Mouse (Mus musculus) adrenal gland, postnatal 25 days (tissue): ENCODE measurements at regions not wholly inside any gene's neighbourhood (a gene's known extent, or its start where the extent isn't known, plus 50 kb on each side); places are given as distances from the start of the nearest gene placed in this dataset.
A peak's percentile ranks its signal among the peaks of the same experiment; 100 is the strongest.

Source experiments
- DNase-seq: peaks from one replicate; pipeline ENCODE4 v3.0.0; 2021; ENCODE audit warnings: mixed read lengths

DNA sequence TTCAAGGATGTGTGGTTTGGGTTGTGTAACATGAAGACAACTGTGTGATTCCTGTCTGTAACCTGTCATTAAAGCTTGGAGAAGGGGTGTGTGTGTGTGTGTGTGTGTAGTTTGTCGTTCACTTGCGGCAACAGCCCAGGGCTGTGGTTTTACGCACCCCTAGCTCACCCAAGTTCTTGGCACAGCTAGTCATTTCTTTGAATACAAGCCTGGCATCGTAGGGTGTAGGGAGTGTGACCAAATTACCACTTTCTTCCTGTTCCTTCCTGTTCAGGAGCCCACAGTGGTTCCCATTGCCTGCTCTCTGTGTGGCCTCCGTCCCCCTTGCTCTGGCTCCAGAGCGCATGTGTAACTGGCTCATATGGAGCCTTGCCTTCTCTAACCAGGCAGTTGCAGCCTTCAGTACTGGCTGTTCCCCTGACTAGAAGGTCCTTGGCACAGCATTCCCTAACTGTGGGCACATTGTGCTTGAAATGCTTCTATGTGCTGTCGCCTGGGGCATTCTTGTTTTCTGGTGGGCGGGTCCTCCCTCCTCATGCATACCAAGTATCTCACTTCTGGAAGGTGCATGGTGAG is 167.4 kb upstream of the Ubr2 start:
- no peak for DNase-seq

DNA sequence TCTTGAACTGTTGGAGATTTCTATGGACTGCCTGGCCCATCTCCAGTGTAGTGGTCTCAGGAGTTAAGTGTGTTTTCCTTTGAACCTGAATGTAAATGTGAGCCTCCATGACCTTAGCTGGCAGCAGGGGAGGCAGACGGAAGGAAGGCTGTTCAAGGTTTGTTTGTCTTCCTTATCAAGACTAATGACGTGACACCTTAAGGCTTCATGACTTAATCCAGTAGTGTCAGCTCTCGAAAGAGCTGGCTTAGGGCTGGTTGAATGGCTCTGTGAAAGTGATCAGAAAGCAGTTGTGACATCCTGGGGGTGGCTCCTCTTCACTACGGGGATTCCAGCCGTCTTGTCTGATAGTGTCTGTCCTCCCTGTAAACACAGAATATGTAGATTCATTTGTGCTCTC is 166.0 kb upstream of the Ubr2 start:
- no peak for DNase-seq

DNA sequence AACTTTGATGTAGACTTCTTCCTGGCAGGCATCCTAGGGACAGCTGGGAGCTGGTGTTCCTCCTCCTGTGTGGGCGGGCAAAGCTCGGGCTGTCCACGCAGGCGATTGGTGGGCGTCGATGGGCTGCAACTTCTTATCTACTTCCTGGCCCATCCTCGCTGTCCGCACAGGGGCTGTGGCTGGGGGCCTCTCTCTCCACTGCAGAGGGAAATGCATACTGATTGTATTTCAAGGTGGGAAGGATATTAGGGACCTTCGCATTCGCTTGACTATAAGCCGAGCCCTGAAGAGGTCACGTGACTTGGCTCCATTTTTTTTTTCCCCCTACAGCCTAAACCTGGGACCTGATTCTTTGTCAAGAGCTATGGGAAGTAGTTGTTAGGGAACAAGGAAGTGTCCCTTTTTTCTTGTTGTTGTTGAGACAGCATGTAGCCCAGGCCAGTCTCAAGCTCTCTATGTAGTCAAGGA is 164.4 kb upstream of the Ubr2 start:
- DNase-seq: peak; percentile 84

DNA sequence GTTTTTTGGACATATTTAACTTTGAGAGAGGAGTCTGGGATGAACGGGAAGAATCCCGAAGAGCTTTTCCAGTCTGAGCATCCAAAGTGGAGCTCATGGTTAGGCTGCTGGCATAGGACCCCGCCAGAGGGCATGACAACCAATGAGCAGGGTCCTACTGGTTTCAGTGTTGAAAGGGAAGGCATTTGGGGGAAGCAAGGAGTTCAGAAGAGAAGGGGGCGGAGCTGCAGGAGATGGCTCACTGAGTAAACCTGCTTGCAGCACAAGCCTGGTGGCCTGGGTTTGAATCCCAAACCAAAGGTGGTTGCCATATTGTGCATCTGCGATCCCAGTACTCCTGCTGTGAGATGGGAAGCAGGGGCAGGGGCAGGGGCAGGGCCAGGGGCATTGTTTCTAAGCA is 161.4 kb upstream of the Ubr2 start:
- DNase-seq: no peak

DNA sequence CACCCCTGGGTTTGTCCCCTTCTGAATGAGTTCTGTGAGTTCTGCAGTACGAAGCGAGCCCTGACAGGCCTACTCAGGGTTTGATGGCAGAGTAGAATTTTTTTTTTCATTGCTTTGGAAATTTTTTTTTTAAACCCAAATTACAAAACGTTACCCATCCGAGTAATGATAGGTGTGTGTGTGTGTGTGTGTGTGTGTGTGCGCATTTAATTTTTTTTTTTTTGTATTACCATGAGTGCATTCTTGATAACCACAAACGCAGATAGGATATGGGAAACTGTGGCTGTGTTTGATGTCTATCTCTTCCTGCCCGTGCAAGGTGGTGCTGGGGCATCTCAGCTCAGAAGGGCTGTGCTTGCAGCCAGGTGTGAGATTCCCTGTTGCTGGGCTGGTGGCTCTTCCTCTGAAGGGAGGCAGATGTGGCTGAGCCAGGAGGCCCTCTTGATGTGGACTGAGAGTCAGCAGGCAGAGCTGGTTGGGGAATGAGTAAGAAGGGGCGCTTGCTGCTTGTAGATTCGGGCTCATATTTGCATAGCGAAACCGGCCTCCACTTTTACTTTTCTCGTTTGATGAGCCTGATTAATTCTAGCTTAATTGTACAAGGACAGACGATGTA is 160.7 kb upstream of the Ubr2 start:
- no peak for DNase-seq

DNA sequence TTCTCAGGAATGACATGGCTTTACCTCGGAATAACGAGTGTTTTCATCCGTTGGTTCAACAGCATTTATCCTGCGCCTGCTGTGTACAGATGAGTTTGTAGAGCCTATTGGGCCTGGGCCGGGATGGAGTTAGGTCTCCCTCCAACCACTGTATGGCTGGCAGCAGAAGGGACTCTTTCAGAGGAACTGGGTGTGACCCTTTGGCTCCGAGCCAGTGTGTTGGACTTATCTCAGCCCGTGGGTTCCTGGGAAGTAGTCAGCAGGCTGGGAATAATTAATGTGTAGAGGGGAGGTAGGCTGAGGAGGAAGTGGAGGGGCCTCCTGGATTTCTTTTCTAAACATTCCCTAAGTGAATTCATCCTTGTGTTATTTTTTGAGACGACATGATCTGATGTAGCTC is 157.7 kb upstream of the Ubr2 start:
- peak; percentile 41 for DNase-seq

DNA sequence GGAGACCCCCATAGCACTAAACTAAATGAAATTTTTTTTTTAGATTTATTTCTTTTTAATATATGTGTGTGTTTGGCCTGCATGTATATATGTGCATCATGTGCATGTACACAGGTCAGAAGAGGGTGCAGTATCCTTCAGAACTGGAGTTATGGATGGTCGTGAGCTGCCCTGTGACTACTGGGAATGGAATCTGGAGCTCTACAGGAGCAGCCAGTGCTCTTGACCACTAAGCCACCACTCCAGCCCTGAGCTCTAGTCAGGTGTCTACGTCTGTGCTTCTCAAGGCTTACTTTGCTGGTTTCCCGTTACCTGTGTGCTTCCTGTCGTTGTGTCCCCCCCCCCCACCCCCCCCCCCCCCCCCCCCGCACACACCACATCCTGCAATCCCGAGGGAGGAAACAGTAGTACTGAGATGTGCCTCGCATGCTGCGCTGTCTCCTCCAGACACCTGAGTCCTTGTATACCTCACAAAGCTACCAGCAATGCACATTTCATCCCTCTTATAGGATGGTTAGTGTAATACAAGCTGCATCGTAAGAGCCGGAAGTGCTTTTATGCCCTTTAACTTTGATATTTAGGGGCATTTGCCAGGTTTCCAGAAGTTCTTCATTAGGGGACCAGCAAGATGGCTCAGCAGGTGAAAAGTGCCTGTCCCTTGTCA is 153.5 kb upstream of the Ubr2 start:
- no peak for DNase-seq

DNA sequence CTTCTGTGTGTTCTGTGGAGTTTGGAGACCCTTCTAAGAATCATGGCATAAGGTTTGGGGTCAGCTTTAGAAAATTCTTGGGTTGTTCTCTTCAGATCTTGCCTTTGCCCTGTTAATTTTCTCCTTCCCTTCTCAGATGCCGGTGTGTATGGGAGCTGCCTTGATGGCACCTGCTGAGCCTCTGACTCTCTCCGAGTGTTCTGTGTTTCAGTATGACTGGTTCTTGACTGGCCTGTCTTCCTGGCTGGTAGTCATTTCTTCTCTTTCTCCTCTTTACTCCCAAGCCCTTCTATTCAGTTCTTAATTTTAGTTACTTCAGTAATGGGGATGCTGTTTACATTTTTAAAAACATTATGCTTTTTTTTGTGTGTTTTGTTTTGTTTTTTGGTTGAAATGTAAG is 152.1 kb upstream of the Ubr2 start:
- no peak for DNase-seq

DNA sequence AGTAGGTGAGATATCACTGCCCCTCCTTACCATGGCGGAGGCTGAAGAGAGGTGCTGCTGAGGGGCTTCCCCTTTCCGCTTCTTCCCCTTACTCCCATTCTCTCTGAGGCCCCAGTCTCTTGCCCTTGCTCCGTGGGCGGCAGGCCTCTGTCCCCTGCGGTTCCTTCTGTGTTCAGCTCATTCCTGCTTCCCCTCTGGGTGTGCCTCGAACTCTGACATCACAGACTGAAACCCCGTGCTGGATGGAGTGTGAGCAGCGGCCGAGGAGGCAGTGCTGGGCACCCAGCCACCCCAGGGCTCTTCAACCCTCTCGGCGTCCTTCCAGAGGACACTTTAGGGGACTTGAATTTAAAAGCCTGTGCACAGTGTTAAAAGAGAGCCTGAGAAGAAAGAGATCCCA is 145.9 kb upstream of the Ubr2 start:
- no peak for DNase-seq

DNA sequence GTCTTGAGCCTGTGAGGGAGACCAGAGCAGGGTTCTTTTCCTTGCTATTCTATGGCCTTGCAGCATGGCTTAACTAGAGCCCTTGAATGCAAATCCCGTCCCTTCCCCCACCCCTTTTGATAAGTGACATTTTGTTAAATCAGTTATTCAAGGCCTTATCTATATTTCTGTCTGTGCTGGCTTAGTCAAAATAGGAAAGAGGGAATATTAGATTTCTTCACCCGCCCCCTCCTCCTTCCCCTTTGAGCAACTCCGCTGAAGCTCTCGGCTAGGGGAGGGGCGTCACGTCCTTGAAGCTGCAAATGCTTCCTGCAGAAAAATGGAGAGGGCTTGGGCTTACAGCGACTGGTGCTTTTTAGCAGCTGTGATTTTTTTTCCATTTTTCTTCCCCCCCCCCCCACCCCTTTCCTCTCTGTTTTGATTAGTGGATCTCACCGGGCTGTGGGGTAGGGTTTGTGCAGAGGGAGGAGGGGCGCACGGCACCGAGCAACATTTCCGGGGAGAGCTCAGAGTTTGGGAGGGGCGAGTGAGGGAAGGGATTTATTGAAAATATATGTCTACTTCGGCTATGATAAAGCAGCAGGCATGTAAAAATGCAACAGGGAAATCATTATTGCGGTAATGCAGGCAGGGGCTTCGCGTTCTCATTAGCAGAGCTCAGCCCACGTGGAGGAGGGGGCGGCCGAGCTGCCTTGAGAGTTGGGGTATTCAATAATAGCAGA is 141.4 kb upstream of the Ubr2 start:
- DNase-seq: peak; percentile 59

DNA sequence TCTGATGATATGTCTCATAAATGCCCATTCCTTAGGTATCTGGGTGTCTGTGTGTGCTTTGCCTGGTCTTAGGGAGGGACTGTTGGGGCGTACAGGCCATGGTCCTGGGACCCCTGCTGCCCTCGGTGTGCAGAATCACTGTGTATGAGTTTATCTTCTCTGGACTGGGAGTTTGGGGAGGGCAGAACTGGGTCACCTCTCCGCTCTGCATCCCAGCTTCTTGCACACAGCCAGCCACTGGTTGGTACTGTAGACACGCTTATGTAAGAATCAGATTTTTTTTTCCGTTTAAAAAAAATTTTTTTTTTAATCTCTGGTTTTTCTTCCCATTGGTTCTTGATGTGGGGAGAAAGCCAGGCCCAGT is 140.8 kb upstream of the Ubr2 start:
- DNase-seq: no peak

DNA sequence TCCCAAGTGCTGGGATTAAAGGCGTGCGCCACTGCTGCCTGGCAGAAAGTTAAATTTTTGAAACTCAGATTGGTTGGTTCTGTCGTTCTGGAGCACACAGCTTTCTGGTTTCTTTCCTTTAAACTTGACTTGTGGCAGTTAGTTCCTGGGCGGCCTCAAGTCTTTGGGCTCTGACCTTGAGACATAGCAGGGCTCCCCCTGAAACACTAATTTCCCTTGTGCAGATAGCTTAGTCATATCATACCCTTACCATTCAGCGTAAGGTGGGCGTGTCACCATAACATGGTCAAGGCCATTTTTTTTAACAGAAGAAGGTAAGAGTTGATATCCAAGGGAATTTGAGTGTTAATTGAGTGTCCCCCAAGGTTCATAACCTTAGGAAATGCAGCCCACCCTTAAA is 140.3 kb upstream of the Ubr2 start:
- DNase-seq: no peak

DNA sequence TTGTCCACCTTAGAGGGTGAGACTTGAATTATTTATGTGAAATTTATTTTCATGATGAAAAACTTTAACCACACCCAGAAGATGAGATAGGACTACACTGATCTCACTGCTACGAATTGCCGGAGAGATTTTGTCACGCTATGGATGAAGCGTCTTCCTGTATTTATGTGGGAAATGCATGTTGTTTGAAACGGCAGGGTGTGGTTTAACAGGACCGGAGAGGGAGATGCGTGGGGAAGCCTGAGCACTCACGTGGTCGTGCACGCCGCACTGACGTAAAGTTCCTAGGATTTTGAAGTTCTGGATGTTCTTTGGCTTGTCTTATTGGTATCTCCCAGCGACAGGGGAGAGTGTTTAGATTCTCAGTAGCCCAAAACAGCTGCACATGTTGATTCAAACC is 139.3 kb upstream of the Ubr2 start:
- DNase-seq: no peak

DNA sequence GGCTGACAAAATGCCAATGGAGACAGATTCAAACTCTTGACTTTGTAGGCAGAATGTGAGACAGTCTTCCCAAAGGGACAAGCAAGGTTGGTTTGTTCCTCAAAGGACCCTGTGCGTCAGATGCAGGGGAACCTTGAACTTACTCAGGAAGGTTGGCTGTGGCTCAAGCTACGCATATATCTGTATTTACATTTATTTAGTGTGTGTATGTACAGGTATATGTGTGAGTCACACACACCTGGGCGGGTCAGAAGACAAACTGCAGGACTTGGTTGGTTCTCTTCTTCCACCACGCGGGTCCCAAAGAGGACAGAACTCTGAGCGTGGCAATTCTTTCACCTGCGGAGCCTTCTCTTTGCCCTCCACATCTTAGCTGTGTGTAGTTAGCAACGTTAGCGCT is 138.8 kb upstream of the Ubr2 start:
- DNase-seq: no peak

DNA sequence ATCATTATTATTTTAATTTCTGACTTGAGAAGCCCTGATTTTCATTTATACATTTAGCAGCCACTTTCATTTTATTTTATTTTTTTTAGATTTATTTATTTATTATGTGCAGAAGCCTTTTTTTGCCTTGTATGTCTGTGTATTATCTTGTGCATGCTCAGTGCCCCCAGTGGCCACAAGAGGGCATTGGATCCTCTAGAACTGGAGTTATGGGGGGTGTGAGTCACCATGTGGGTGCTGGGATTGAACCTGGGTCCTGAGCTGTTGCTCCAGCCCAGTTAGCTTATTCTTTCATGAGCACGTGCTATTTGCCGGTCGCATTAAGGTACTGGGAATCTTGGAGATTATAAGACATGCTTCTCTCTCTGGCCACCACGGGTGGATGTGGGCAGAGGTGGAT is 136.3 kb upstream of the Ubr2 start:
- no peak for DNase-seq

DNA sequence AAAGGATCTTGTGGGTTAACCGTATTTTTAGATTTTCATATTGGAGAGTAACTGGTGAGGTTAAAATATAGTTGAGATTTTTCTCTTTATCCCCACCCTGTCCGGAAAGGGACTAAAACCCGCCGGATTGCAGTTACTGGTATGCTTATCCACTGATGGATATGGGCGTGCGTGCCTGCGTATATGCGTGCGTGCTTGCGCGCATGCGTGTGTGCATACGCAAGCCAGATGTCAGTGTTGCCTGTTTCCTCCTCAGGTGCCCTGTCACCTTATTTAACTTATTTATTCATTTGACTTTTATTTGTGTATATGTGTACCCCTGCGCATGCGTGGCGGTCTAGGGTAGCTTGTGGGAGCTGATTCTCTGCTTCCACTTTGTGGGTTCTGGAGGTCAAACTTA is 135.2 kb upstream of the Ubr2 start:
- no peak for DNase-seq

DNA sequence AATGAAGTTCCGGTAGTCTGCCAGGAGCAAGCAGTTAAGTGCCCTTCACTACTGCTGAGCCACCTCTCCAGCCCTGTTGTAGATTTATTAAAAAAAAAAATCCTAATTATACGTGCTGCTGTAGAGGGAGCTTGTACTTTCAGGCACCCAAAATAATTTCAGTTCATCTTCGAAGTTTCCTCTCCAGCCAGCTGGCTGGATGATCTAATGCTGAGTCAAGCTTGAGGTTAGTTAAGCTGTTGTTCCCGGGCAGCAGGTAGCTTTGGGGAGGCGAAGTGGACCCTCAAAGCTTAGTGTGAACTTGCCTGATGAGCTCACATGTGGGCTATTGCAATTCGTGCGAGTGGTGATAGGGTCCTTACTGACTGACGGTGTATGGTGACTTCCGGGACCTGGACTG is 134.6 kb upstream of the Ubr2 start:
- DNase-seq: no peak

DNA sequence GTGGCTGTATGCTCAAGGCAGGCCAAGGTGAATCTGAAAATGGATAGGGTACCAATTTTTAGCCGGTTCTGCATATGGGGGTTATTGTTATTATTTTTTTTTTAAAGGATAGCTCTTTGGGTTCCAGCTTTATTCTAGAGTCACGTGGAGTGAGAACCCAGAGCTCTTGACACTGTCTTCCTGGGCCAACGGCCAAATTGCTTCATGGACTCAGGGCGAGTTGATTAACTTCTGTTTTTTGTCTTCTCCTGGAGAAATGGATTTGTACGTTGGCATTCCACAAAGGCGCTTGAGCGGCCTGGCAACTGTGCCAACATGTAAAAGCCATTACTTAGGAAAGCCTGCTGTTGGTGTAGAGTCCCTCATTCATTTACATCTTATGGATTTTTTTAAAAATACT is 134.1 kb upstream of the Ubr2 start:
- DNase-seq: peak; percentile 54

DNA sequence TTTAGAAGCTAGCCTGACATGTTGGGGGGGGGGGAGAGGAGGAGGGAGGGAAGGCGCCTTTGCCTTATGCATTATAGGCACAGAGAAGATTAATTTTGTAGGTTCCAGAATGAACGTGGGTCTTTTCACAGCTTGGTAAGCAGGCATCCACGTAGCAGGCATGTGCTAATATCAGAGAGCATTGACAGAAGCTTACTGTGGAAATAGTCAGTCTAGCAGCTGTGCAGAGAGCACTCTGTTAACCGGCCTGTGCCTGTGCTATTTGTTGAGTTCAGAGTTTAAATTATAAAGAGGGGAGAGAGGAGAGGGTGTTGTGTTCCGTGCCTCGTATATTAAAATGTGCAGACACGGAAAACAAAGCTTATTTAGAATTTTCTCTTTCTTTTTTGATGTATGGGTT is 133.5 kb upstream of the Ubr2 start:
- DNase-seq: no peak

DNA sequence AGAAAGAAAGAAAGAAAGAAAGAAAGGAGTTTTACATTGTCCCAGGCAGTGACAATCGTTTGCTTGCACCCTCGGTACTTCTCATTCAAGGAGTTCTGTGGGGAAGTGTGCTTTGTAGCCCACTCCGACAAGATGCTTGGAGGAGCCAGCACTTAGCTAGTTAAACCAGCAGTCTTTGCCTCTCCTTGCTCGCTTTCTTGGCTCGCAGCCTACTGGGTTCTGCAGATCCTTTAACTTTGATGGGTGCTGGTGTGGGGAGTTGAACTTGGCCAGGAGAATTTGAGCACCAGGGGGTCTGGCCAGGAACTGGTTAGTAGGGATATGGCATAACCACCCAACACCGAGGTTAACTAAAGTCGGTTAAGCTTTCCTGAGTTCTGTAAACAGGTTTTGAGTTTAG is 132.5 kb upstream of the Ubr2 start:
- DNase-seq: peak; percentile 57

DNA sequence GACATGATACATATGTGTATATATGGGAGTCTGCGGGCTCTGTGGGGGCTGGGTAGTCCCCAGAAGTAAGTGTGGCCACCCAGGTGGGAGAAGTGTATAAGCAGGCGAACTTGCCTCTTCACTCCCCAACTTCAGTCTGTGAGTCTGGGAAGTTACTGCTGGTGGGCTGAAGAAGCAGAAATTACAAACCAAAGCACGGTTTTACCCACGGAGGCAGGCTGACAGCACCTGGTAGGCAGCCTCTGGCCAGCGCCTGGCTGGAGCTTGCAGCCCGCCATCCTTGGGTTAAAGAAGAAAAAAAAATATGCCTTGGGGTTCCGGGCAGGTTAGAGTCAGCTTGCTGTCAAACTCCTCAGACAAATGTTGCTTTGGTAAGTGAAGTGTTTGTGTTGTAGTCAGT is 131.9 kb upstream of the Ubr2 start:
- no peak for DNase-seq

DNA sequence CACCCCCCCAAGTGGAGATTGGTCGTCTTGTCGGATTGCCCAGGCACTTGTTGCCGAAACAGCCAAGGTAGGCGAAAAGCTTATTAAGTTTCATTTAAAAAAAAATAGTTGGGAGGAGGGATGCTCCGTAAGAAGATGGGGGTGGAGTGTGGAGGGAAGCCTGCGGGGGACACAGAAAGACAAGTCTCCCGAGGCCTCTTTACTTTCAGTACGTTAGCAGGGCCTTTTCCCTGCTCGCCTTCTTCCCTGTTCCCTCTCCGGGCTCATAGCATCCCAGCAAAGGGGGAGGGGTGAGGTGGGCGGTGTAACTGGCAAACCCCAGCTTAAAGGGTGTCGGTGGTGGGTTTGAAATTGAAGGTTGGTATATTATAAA is 131.5 kb upstream of the Ubr2 start:
- DNase-seq: no peak

DNA sequence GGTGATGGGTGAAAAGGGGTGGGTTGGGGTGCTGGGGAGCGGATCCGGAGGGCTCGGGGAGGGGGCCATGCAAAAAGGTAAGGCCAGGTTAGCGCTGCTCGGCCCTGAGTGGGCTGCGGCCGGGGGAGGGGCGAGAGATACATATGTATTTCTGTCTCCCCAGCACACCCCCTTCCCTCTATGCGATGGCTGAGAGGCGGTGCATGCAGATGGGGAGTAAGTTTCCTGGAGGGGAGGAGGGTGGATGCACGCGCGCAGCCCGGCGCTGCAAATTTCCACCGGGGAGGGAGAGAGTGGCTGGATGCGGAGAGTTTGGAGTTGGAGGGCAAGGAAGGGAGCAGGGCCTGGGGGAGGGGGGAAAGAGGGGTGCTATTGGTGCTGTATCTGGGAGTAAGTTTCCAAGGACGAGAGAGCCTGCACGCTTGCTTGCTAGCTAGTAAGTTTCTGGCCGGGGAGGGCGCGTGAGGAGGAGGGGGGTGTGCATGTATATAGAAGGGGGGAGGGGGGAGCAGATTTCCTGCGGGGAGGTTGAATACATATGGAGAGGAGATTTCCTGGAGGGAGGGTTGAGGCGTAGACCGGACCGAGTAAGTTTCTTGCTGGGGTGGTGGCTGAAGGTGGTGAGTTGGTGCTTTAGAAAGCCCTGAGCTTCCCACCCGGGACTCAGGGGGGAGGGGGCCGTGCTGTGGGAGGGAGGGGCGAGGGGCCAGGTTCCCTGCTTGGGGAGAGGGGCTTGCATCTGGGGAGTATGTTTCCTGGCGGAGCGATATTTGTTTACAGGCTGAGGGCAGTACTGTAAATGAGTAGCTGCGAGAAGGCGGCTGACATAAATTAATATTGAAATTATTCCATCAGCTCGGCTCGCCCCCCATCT is 130.8 kb upstream of the Ubr2 start:
- DNase-seq: peak; percentile 67
